Mouse (Mus musculus) G1E (cell line): ENCODE data around the gene Pax1. TPM values are rescaled to one million over a fixed set of nuclear protein-coding genes. Genes with fewer than 3 reads are reported as not detected.

Source experiments
- ATAC-seq: 2 replicates; pipeline ENCODE4 v1.8.0; 2016; ENCODE audit warnings: mild to moderate bottlenecking; ENCODE audit not compliant: insufficient number of reproducible peaks, poor library complexity, low FRiP score, severe bottlenecking; ENCODE audit errors: extremely low read depth
- DNase-seq: peaks from one replicate; pipeline ENCODE4 v3.0.0; 2012; ENCODE audit warnings: low spot score
- H3K27me3 ChIP-seq: 2 replicates; pipeline ENCODE4 v1.6.1; 2012; ENCODE audit warnings: mild to moderate bottlenecking, low read length, inconsistent platforms; ENCODE audit not compliant: insufficient read depth
- H3K36me3 ChIP-seq: replicated peaks from 2 replicates; pipeline ENCODE3; 2012; ENCODE audit warnings: mild to moderate bottlenecking, inconsistent platforms
- H3K4me1 ChIP-seq: 2 replicates; pipeline ENCODE4 v1.6.1; 2012; ENCODE audit warnings: low read depth, low read length, inconsistent platforms, mixed read lengths; ENCODE audit not compliant: insufficient read depth
- H3K4me3 ChIP-seq: 2 replicates; pipeline ENCODE4 v1.5.1; 2012; ENCODE audit warnings: low read depth, mild to moderate bottlenecking, inconsistent platforms, low read length, moderate library complexity, mixed read lengths
- H3K9me3 ChIP-seq: replicated peaks from 2 replicates; pipeline ENCODE4 v1.6.1; 2012; ENCODE audit warnings: inconsistent platforms
- CTCF ChIP-seq: IDR thresholded peaks from 2 replicates; pipeline ENCODE4 v1.5.1; 2012; ENCODE audit warnings: low read depth, low read length, inconsistent platforms, mixed read lengths
- GATA1 ChIP-seq: IDR thresholded peaks from 2 replicates; pipeline ENCODE4 v1.6.1; 2012; ENCODE audit warnings: borderline replicate concordance, low read length, inconsistent platforms, mixed read lengths
- GATA2 ChIP-seq: IDR thresholded peaks from 2 replicates; pipeline ENCODE4 v1.6.1; 2012; ENCODE audit warnings: low read depth, low read length, inconsistent platforms, borderline replicate concordance
- POLR2AphosphoS5 ChIP-seq: IDR thresholded peaks from 2 replicates; pipeline ENCODE4 v1.6.1; 2012; ENCODE audit warnings: low read depth, low read length, inconsistent platforms; ENCODE audit not compliant: insufficient replicate concordance
- TAL1 ChIP-seq: conservative IDR thresholded peaks from 2 replicates; pipeline ENCODE4 v1.6.1; 2012; ENCODE audit warnings: low read depth, low read length, inconsistent platforms, mixed read lengths
- polyA plus RNA-seq: library from polyadenylated mRNA; stranded (reverse); fragments of >175 nt; gene quantifications from 2 replicates; pipeline ENCODE4 v1.2.3, GENCODE M21; 2012
- total RNA-seq, 2 experiments: library from RNA; stranded (forward) in 1 of 2; stranded (reverse) in 1 of 2; fragments of 200-1000 nt in 1 of 2; fragments of >200 nt in 1 of 2; fragmentation: Nextera tagmentation in 1 of 2; gene quantifications; 2 replicates each; pipeline ENCODE4 v1.2.3; 2014 to 2017

Pax1 gene
- total and polyA plus RNA-seq, 3 experiments: 0.27 TPM; not detected in 2

DNA sequence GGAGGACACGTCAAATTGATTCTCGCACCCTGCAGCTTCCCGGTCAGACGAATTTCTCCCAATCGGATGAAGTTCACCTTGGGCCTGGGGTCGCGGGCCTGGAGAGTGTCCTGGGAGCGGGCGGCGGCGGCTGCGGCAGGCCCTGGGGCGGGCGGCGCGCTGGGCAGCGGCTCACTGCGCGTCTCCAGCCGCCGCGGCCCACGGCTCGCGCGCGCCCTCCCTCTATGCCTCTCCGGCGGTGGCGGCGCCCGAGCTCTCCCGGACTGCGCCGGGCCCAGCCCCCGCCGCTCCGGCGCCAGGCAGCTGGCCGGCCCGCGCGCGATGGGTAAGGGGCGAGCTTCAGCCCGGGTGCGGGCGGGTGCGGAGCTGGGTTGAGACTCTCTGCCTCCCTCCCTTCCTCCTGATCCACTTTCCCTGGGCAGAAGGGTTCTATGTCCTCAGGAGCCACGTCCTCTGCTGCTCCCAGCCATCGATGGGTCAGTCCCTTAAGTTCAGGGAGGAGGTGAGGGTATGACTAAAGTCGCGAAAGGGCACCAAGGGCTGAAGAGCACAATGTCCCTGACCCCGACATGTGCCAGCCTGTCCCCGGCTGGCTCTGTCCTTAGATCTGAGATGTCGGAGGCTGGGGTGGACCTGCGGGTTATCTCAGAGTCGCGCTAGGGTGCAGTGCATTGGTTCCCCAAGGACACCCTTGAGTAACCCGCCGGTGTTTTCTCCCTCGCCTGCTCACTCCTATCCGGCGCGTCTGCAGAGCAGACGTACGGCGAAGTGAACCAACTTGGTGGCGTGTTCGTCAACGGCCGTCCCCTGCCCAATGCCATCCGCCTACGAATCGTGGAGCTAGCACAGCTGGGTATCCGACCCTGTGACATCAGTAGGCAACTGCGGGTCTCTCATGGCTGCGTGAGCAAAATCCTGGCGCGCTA, 3.5 kb downstream of the Pax1 start:
- no peaks in the 10 kb centered on the region; the same call in 1 of the 2 replicates for H3K27me3 ChIP-seq
- no peak overlapping the region; the same call in 1 of the 2 replicates for H3K4me3 ChIP-seq
- DNase-seq (no peak), ATAC-seq (no peak)
- H3K4me1 ChIP-seq: no peaks in the 10 kb centered on the region
- no peaks in the 10 kb centered on the region for H3K36me3 ChIP-seq
- peaks cover 79% of the 10 kb centered on the region for H3K9me3 ChIP-seq
- no peak for TF ChIP-seq POLR2AphosphoS5

DNA sequence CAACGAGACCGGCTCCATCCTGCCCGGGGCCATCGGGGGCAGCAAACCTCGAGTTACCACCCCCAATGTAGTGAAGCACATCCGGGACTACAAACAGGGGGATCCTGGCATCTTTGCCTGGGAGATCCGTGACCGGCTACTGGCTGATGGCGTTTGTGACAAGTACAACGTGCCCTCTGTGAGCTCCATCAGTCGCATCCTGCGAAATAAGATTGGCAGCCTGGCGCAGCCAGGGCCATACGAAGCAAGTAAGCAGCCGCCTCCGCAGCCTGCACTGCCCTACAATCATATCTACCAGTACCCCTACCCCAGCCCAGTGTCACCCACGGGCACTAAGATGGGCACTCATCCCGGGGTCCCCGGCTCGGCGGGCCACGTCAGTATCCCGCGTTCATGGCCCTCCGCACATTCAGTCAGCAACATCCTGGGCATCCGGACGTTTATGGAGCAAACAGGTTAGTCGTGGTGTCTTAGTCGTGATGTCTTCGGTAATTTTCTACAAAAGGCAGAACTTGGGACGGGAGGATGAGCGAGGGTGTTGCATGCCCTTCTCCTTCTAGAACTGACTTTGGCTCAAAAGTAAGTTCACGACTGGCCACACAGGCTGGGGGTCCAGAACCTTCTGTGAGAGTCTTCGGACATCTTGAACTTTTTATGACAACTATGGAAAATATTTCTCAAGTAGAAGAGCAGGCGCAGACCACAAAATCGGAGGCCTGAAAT, 4.3 kb downstream of the Pax1 start:
- Histone ChIP-seq H3K27me3 (no peaks in the 10 kb centered on the region; the same call in 1 of the 2 replicates), H3K36me3 (no peaks in the 10 kb centered on the region), H3K4me3 (no peak overlapping the region; the same call in 1 of the 2 replicates), H3K4me1 (no peaks in the 10 kb centered on the region), H3K9me3 (peaks cover 75% of the 10 kb centered on the region)
- no peak for ATAC-seq
- no peak for TF ChIP-seq CTCF
- no peak for TF ChIP-seq TAL1
- no peak for TF ChIP-seq GATA1
- no peak for TF ChIP-seq POLR2AphosphoS5
- no peak for TF ChIP-seq GATA2
- no peak for DNase-seq

DNA sequence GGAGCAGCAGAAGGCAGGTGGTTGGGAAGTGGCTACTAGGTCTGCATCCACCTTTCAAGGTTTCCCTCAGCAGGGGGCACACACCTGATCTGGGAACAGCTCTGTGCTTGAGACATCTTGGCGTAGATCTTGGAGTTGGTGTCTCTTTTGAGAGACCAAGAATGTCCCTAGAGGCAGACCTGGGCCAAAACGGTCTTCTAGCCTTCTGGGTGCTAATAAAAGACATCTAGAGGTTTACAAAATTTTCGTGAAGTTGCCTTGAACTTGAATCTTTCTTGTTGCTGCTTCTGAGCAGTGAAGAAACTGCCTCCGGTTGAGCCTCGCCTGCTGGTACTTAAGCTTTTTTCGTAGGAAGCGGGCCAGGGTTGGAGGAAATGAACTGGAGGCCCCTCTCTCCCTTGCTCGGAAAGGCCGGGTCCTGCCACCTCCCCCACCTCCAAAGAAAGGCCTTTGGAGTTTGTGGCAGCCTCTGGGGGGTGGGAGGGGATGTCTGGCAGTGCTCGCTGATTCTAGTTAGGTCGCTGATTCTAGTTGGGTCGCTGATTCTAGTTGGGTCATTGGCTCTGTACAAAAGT, 5.6 kb downstream of the Pax1 start:
- DNase-seq (no peak), ATAC-seq (no peak)
- Histone ChIP-seq H3K4me1 (no peaks in the 10 kb centered on the region), H3K4me3 (no peak overlapping the region), H3K9me3 (peaks cover 65% of the 10 kb centered on the region), H3K27me3 (no peaks in the 10 kb centered on the region; the same call in 1 of the 2 replicates), H3K36me3 (no peaks in the 10 kb centered on the region)
- TF ChIP-seq POLR2AphosphoS5 (no peak), GATA1 (no peak), TAL1 (no peak), GATA2 (no peak)

DNA sequence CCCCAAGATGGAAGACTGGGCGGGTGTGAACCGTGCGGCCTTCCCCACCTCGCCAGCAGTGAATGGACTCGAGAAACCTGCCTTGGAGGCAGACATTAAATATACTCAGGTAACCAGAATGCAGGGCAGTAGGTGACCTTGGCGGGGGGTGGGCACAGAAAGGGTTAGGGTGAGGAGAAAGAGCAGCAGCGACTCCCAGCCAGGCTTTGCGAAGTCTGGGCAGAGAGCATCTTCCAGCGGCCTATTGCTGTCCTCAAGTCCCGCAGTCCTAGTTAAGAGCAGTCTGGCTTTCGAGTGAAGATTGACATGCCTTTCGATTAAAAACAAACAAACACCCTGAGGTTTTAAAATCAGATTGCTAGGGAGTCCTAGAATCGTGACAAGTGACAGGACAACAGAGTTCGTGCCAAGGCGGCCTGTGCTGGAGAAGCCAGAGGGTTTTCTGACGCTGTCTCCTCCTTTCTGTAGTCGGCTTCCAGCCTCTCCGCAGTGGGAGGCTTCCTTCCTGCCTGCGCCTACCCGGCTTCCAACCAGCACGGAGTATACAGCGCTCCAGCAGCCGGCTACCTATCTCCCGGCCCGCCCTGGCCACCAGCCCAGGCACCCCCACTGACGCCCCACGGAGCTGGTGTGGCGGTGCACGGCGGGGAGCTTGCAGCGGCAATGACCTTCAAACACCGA, 6.3 kb downstream of the Pax1 start:
- ATAC-seq (no peak), DNase-seq (no peak)
- no peak for TF ChIP-seq CTCF
- TF ChIP-seq GATA1: no peak
- TF ChIP-seq TAL1: no peak
- no peak for TF ChIP-seq POLR2AphosphoS5
- no peak for TF ChIP-seq GATA2
- no peaks in the 10 kb centered on the region; the same call in 1 of the 2 replicates for H3K27me3 ChIP-seq
- H3K4me3 ChIP-seq: no peak overlapping the region; the same call in 1 of the 2 replicates
- H3K4me1 ChIP-seq: no peaks in the 10 kb centered on the region
- no peaks in the 10 kb centered on the region for H3K36me3 ChIP-seq
- H3K9me3 ChIP-seq: peaks cover 62% of the 10 kb centered on the region

DNA sequence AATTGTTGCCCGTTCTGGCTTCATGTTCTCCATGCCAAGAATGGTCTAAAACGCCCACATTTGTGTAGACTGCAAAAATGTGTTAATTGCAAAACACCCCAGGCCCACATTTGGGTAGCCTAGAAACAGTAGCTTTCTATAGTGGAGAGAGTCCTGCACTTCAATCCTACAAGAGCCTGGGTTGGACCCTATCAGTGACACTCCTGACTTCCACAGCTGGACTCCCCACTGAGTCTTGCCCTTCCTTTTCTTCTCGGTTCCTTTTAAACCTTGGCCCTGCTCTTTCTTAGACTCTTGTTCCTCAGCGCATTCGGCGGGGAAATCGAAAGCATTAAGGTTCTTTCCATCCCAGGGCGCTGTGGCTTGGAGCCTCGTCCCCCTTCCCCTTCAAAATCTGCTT, 7.8 kb downstream of the Pax1 start:
- no peaks in the 10 kb centered on the region; the same call in 1 of the 2 replicates for H3K27me3 ChIP-seq
- peaks cover 59% of the 10 kb centered on the region for H3K9me3 ChIP-seq
- no peak overlapping the region for H3K4me3 ChIP-seq
- H3K36me3 ChIP-seq: no peaks in the 10 kb centered on the region
- ATAC-seq: no peak
- no peaks in the 10 kb centered on the region for H3K4me1 ChIP-seq
- TF ChIP-seq TAL1 (no peak), GATA2 (no peak), GATA1 (no peak), POLR2AphosphoS5 (no peak), CTCF (no peak)
- DNase-seq: no peak

DNA sequence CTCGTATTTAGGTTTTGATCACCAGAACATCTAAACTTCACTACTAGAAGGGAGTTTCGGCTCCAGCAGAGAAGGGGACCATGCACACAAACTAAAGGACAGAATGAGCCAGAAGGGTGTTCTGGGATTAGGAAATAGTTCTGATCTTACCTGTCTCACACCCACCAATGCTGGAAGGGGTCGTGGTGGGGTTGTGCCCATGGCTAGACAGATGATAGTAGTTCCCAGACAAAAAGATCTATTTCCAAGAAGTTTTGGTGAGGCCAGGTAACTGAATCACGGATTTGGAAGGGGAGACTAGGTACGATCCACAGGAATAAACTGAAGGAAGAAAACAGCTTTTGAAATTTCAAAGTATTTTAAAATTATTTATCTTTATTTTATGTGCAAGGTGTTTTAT, 8.4 kb downstream of the Pax1 start:
- no peaks in the 10 kb centered on the region for H3K36me3 ChIP-seq
- no peaks in the 10 kb centered on the region; the same call in 1 of the 2 replicates for H3K27me3 ChIP-seq
- H3K4me3 ChIP-seq: no peak overlapping the region
- TF ChIP-seq CTCF (no peak), TAL1 (no peak), POLR2AphosphoS5 (no peak), GATA2 (no peak), GATA1 (no peak)
- DNase-seq (no peak), ATAC-seq (no peak)
- no peaks in the 10 kb centered on the region for H3K4me1 ChIP-seq
- H3K9me3 ChIP-seq: peaks cover 59% of the 10 kb centered on the region
